Mouse (Mus musculus) hindbrain, embryonic 10.5 days (tissue): ENCODE data around the gene Pkn1. TPM values are rescaled to one million over a fixed set of nuclear protein-coding genes. Genes with fewer than 3 reads are reported as not detected.

Source experiments
- DNase-seq: peaks from one replicate; pipeline ENCODE4 v3.0.0-alpha.2; 2017; ENCODE audit warnings: low spot score
- H3K27ac ChIP-seq: fragments of 300-500 bp; sonication (generic); 2 replicates; pipeline ENCODE4 v1.5.1; 2016; ENCODE audit warnings: mild to moderate bottlenecking, moderate library complexity
- H3K27me3 ChIP-seq: fragments of 300-500 bp; sonication (generic); 2 replicates; pipeline ENCODE4 v1.6.1; 2016; ENCODE audit warnings: mild to moderate bottlenecking; ENCODE audit not compliant: poor library complexity, insufficient read depth, severe bottlenecking
- H3K36me3 ChIP-seq: fragments of 300-500 bp; sonication (generic); 2 replicates; pipeline ENCODE4 v1.6.1; 2016; ENCODE audit warnings: mild to moderate bottlenecking, moderate library complexity
- H3K4me1 ChIP-seq: fragments of 300-500 bp; sonication (generic); replicated peaks from 2 replicates; pipeline ENCODE4 v1.6.1; 2016; ENCODE audit warnings: mild to moderate bottlenecking
- H3K4me3 ChIP-seq: fragments of 300-500 bp; sonication (generic); 2 replicates; pipeline ENCODE4 v1.5.1; 2016; ENCODE audit warnings: mild to moderate bottlenecking, moderate library complexity
- H3K9me3 ChIP-seq: fragments of 300-500 bp; sonication (generic); 2 replicates; pipeline ENCODE4 v1.6.1; 2016; ENCODE audit warnings: mild to moderate bottlenecking, moderate library complexity
- WGBS: fragments of 180-500 bp; shearing (Covaris S2); methylation state at CpG from one replicate; pipeline ENCODE4 v1.1.7; 2016; 5-methylcytosine and 5-hydroxymethylcytosine counted together
- polyA plus RNA-seq: library from polyadenylated mRNA; unstranded; fragments of >200 nt; fragmentation: Nextera tagmentation; extraction: Ambion mirVana; gene quantifications from 2 replicates; pipeline ENCODE4 v1.2.1, GENCODE M21; 2016

Gene Pkn1
- polyA plus RNA-seq, 1 experiment from 2014 or later, result 29.9 TPM

- Histone ChIP-seq H3K4me1 (peaks cover 22% of the 10 kb centered on the region), H3K9me3 (no peaks in the 10 kb centered on the region), H3K27ac (peak overlapping the region; percentile 96), H3K4me3 (peak overlapping the region; percentile 92), H3K36me3 (peaks cover 35% of the 10 kb centered on the region), H3K27me3 (no peaks in the 10 kb centered on the region)
- WGBS, result 4% methylated on average over 46 of the region's 46 CpGs
- DNase-seq, result peak; percentile 44
Observed at GRCm38 (mm10) chr8:83652744-83653661, 46.0 kb downstream of the Pkn1 start.

- H3K27me3 ChIP-seq, result no peaks in the 10 kb centered on the region
- peaks cover 27% of the 10 kb centered on the region for H3K36me3 ChIP-seq
- H3K4me1 ChIP-seq, result peaks cover 22% of the 10 kb centered on the region
- no peaks in the 10 kb centered on the region for H3K9me3 ChIP-seq
- peak; percentile 98 for DNase-seq
- peak within 1 kb of the TSS; percentile 96 for H3K27ac ChIP-seq
- WGBS, result 5% methylated on average over 50 of the region's 50 CpGs
- H3K4me3 ChIP-seq, result peak within 1 kb of the TSS; percentile 92
Observed at GRCm38 (mm10) chr8:83652030-83652743, 46.8 kb downstream of the Pkn1 start, which contains the start of gene Gipc1. Gene Gipc1 (plus strand): TSS chr8:83652677.

GRCm38 (mm10) chr8:83649699-83650098, 49.3 kb downstream of the Pkn1 start:
- Histone ChIP-seq H3K36me3 (peaks cover 3% of the 10 kb centered on the region; the same call in 1 of the 2 replicates), H3K9me3 (no peaks in the 10 kb centered on the region), H3K4me3 (no peak overlapping the region), H3K4me1 (peaks cover 20% of the 10 kb centered on the region), H3K27me3 (no peaks in the 10 kb centered on the region), H3K27ac (no peak overlapping the region)
- WGBS, result 89% methylated on average over 6 of the region's 6 CpGs
- DNase-seq, result no peak

GRCm38 (mm10) chr8:83648031-83648430, 50.9 kb downstream of the Pkn1 start:
- Histone ChIP-seq H3K9me3 (no peaks in the 10 kb centered on the region), H3K36me3 (no peaks in the 10 kb centered on the region), H3K4me3 (no peak overlapping the region), H3K27me3 (no peaks in the 10 kb centered on the region), H3K4me1 (peaks cover 8% of the 10 kb centered on the region), H3K27ac (no peak overlapping the region)
- no peak for DNase-seq
- whole genome bisulfite sequencing, result 92% methylated on average over 4 of the region's 4 CpGs

- 94% methylated on average over 11 of the region's 11 CpGs for WGBS
- no peaks in the 10 kb centered on the region for H3K9me3 ChIP-seq
- H3K27me3 ChIP-seq, result no peaks in the 10 kb centered on the region
- no peaks in the 10 kb centered on the region for H3K36me3 ChIP-seq
- no peak overlapping the region for H3K27ac ChIP-seq
- peaks cover 7% of the 10 kb centered on the region for H3K4me1 ChIP-seq
- H3K4me3 ChIP-seq, result no peak overlapping the region
- DNase-seq, result no peak
Observed at GRCm38 (mm10) chr8:83647511-83647910, 51.5 kb downstream of the Pkn1 start.

- 77% methylated on average over 5 of the region's 5 CpGs for WGBS
- no peak overlapping the region for H3K4me3 ChIP-seq
- peaks cover 5% of the 10 kb centered on the region; the same call in 1 of the 2 replicates for H3K9me3 ChIP-seq
- no peaks in the 10 kb centered on the region for H3K27me3 ChIP-seq
- H3K36me3 ChIP-seq, result no peaks in the 10 kb centered on the region
- no peak overlapping the region for H3K27ac ChIP-seq
- no peak for DNase-seq
- no peaks in the 10 kb centered on the region for H3K4me1 ChIP-seq
Observed at GRCm38 (mm10) chr8:83639649-83640048, 59.3 kb downstream of the Pkn1 start.

- Histone ChIP-seq H3K27ac (no peak overlapping the region), H3K36me3 (no peaks in the 10 kb centered on the region), H3K4me3 (no peak overlapping the region), H3K4me1 (no peaks in the 10 kb centered on the region), H3K27me3 (no peaks in the 10 kb centered on the region), H3K9me3 (peaks cover 5% of the 10 kb centered on the region; the same call in 1 of the 2 replicates)
- no peak for DNase-seq
- WGBS, result 76% methylated on average over 4 of the region's 4 CpGs
Observed at GRCm38 (mm10) chr8:83638856-83639255, 60.1 kb downstream of the Pkn1 start.

- no peak for DNase-seq
- no peak overlapping the region for H3K4me3 ChIP-seq
- 89% methylated on average over 7 of the region's 7 CpGs for WGBS
- no peaks in the 10 kb centered on the region for H3K36me3 ChIP-seq
- no peak overlapping the region for H3K27ac ChIP-seq
- no peaks in the 10 kb centered on the region for H3K4me1 ChIP-seq
- no peaks in the 10 kb centered on the region for H3K27me3 ChIP-seq
- H3K9me3 ChIP-seq, result peaks cover 5% of the 10 kb centered on the region; the same call in 1 of the 2 replicates
Observed at GRCm38 (mm10) chr8:83632083-83632707, 66.8 kb downstream of the Pkn1 start.

- Histone ChIP-seq H3K36me3 (no peaks in the 10 kb centered on the region), H3K4me3 (no peak overlapping the region), H3K4me1 (peaks cover 8% of the 10 kb centered on the region; the same call in 1 of the 2 replicates), H3K27me3 (peaks cover 10% of the 10 kb centered on the region; the same call in 1 of the 2 replicates), H3K9me3 (no peaks in the 10 kb centered on the region), H3K27ac (no peak overlapping the region)
- no peak for DNase-seq
- WGBS, result 91% methylated on average over 6 of the region's 6 CpGs
Observed at GRCm38 (mm10) chr8:83625676-83626299, 73.2 kb downstream of the Pkn1 start.

GRCm38 (mm10) chr8:83624739-83625138, 74.2 kb downstream of the Pkn1 start:
- Histone ChIP-seq H3K4me3 (no peak overlapping the region), H3K27ac (no peak overlapping the region), H3K9me3 (no peaks in the 10 kb centered on the region), H3K27me3 (peaks cover 10% of the 10 kb centered on the region; the same call in 1 of the 2 replicates), H3K4me1 (peaks cover 8% of the 10 kb centered on the region; the same call in 1 of the 2 replicates), H3K36me3 (no peaks in the 10 kb centered on the region)
- 46% methylated on average over 3 of the region's 3 CpGs for WGBS
- peak; percentile 29 for DNase-seq

- Histone ChIP-seq H3K27ac (no peak overlapping the region), H3K4me1 (peaks cover 8% of the 10 kb centered on the region; the same call in 1 of the 2 replicates), H3K36me3 (no peaks in the 10 kb centered on the region), H3K9me3 (0 out of 2 replicates have a peak, but pooled peaks cover under 1% of the 10 kb centered on the region), H3K27me3 (peaks cover 10% of the 10 kb centered on the region; the same call in 1 of the 2 replicates), H3K4me3 (no peak overlapping the region)
- DNase-seq, result no peak
- 87% methylated on average over 7 of the region's 7 CpGs for WGBS
Observed at GRCm38 (mm10) chr8:83623549-83623948, 75.4 kb downstream of the Pkn1 start.
